In genomic region chr14:121205459-121205858, GRCm38 (mm10) we compare ENCODE assay signal across 19 mouse cellular contexts.
DNase-seq lines count a peak whose midpoint lies in the region; ATAC-seq and TF ChIP-seq lines count a peak whose summit lies in the region.
"Had no signal": no experiment of that assay in that cellular context is flagged by ENCODE, and none has a peak within 500 bp of the region (broad histone marks: within the 10 kb centered on the region; RNA-seq: fewer than 3 reads in every experiment).

No protein-coding gene starts in this region.

- no peak for DNase-seq in frontal cortex, postnatal 14 days (ENCODE audit: low spot score in 2 of 2)
- DNase-seq in liver, adult 2 months (ENCODE audit: extremely low read depth, low read depth, low spot score) = no peak
- DNase-seq in liver, postnatal 0 days = no peak
- peak; percentile 56 for DNase-seq in NIH3T3 (ENCODE audit: low read depth)
- peak; percentile 74 for DNase-seq in fibroblast of lung, adult 2 months (ENCODE audit: low read depth)
- no peak for DNase-seq in midbrain, postnatal 0 days (ENCODE audit: low spot score)
- DNase-seq: cerebellum, adult 9-10 months; gastrocnemius, postnatal 14 days; heart, postnatal 4 days; kidney, postnatal 10 days; liver; right cerebral cortex, postnatal 25 days; thymus, adult 2 months had no signal

- no peak for TF ChIP-seq CTCF in liver, adult 2 months (IDR thresholded peaks at IDR 0.05; ENCODE audit: low read depth, low read length)
- TF ChIP-seq CTCF in liver, postnatal 0 days (IDR thresholded peaks at IDR 0.05; ENCODE audit: low read depth) = no peak
- TF ChIP-seq CTCF in midbrain, postnatal 0 days (IDR thresholded peaks at IDR 0.05) = no peak

- H3K9me3 ChIP-seq in liver, postnatal 0 days (ENCODE audit: low read length) = no peaks in the 10 kb centered on the region
- no peaks in the 10 kb centered on the region for H3K9me3 ChIP-seq in midbrain, postnatal 0 days (ENCODE audit: low read length)
- H3K9me3 ChIP-seq in midbrain, embryonic 16.5 days (replicated peaks; ENCODE audit: control insufficient read depth, low read length, poor library complexity, severe bottlenecking) = no peaks in the 10 kb centered on the region
- H3K9me3 ChIP-seq: heart, embryonic 15.5 days had no signal

- H3K9ac ChIP-seq in liver, adult 2 months (ENCODE audit: low read depth, low read length) = no peak overlapping the region
- H3K9ac ChIP-seq in liver, postnatal 0 days (replicated peaks) = no peak overlapping the region
- H3K9ac ChIP-seq in midbrain, postnatal 0 days (replicated peaks; ENCODE audit: low read length, poor library complexity, severe bottlenecking) = no peak overlapping the region
- no peak overlapping the region for H3K9ac ChIP-seq in midbrain, embryonic 16.5 days (ENCODE audit: low read depth, low read length)
- H3K9ac ChIP-seq: heart, embryonic 15.5 days had no signal

- H3K4me2 ChIP-seq in liver, postnatal 0 days (ENCODE audit: low read depth, low read length) = no peak overlapping the region
- no peak overlapping the region for H3K4me2 ChIP-seq in midbrain, postnatal 0 days (ENCODE audit: low read depth, low read length, poor library complexity, severe bottlenecking)
- no peak overlapping the region for H3K4me2 ChIP-seq in midbrain, embryonic 16.5 days (ENCODE audit: low read length)
- H3K4me2 ChIP-seq: heart, embryonic 15.5 days had no signal

- TF ChIP-seq EP300 in liver, postnatal 0 days (IDR thresholded peaks at IDR 0.05; ENCODE audit: low read depth) = no peak

- 0 out of 2 replicates have a peak overlapping the region, but pooled peaks have one; percentile 12 for H3K27ac ChIP-seq in liver, adult 2 months (replicated peaks; ENCODE audit: insufficient read depth, low read depth, low read length)
- no peak overlapping the region for H3K27ac ChIP-seq in liver, postnatal 0 days (ENCODE audit: low read depth)
- H3K27ac ChIP-seq in midbrain, postnatal 0 days (ENCODE audit: low read depth, low read length) = no peak overlapping the region
- H3K27ac ChIP-seq in midbrain, embryonic 16.5 days (ENCODE audit: low read length) = no peak overlapping the region
- H3K27ac ChIP-seq: heart, embryonic 15.5 days had no signal

- no peaks in the 10 kb centered on the region for H3K79me2 ChIP-seq in liver, adult 2 months (ENCODE audit: control insufficient read depth, insufficient read depth, low read length)

- peaks cover 4% of the 10 kb centered on the region; the same call in 1 of the 2 replicates for H3K4me1 ChIP-seq in liver, adult 2 months (ENCODE audit: control insufficient read depth, insufficient read depth, low read length)
- no peaks in the 10 kb centered on the region; the same call in 1 of the 2 replicates for H3K4me1 ChIP-seq in liver, postnatal 0 days (ENCODE audit: insufficient read depth)
- H3K4me1 ChIP-seq in midbrain, postnatal 0 days (ENCODE audit: insufficient read depth, low read length) = 0 out of 2 replicates have a peak, but pooled peaks cover under 1% of the 10 kb centered on the region
- peaks cover 7% of the 10 kb centered on the region for H3K4me1 ChIP-seq in midbrain, embryonic 16.5 days (ENCODE audit: control insufficient read depth, insufficient read depth, low read length)

- WGBS in liver, adult 2 months = 41% methylated on average over 3 of the region's 3 CpGs
- 84% methylated on average over 3 of the region's 3 CpGs for WGBS in liver, postnatal 0 days (ENCODE audit: insufficient replicate concordance)
- 77% methylated on average over 3 of the region's 3 CpGs for WGBS in midbrain, postnatal 0 days
- WGBS in midbrain, embryonic 16.5 days = 87% methylated on average over 3 of the region's 3 CpGs

- ATAC-seq in frontal cortex, adult (ENCODE audit: low TSS enrichment) = peak; percentile 38
- ATAC-seq in liver, postnatal 0 days = no peak
- no peak for ATAC-seq in midbrain, postnatal 0 days (ENCODE audit: low FRiP score)
- no peak for ATAC-seq in midbrain, embryonic 16.5 days
- ATAC-seq: CD4-positive, CD25-positive, alpha-beta regulatory T cell, adult 4 months; hindbrain, embryonic 16.5 days; intestine, postnatal 0 days had no signal

- no peak overlapping the region for H3K4me3 ChIP-seq in liver, adult 2 months (ENCODE audit: insufficient read depth, low read depth, low read length)
- no peak overlapping the region for H3K4me3 ChIP-seq in liver, postnatal 0 days (ENCODE audit: low read depth, low read length)
- no peak overlapping the region for H3K4me3 ChIP-seq in midbrain, postnatal 0 days (ENCODE audit: low read depth, low read length)
- no peak overlapping the region for H3K4me3 ChIP-seq in midbrain, embryonic 16.5 days (ENCODE audit: low read depth, low read length)
- H3K4me3 ChIP-seq: heart, embryonic 15.5 days had no signal

- H3K36me3 ChIP-seq in liver, adult 2 months (ENCODE audit: control insufficient read depth, insufficient read depth, low read length) = no peaks in the 10 kb centered on the region
- H3K36me3 ChIP-seq in liver, postnatal 0 days (replicated peaks; ENCODE audit: insufficient read depth, low read length) = no peaks in the 10 kb centered on the region
- H3K36me3 ChIP-seq in midbrain, postnatal 0 days (ENCODE audit: insufficient read depth, low read length) = 0 out of 2 replicates have a peak, but pooled peaks cover 3% of the 10 kb centered on the region
- no peaks in the 10 kb centered on the region for H3K36me3 ChIP-seq in midbrain, embryonic 16.5 days (ENCODE audit: control insufficient read depth, insufficient read depth, low read length)

- no peaks in the 10 kb centered on the region for H3K27me3 ChIP-seq in liver, adult 2 months (ENCODE audit: control insufficient read depth, insufficient read depth, low read length)
- no peaks in the 10 kb centered on the region for H3K27me3 ChIP-seq in liver, postnatal 0 days (ENCODE audit: insufficient read depth, low read length)
- H3K27me3 ChIP-seq in midbrain, postnatal 0 days (ENCODE audit: insufficient read depth, low read length) = no peaks in the 10 kb centered on the region
- no peaks in the 10 kb centered on the region for H3K27me3 ChIP-seq in midbrain, embryonic 16.5 days (ENCODE audit: control insufficient read depth, insufficient read depth, low read depth, low read length)
- H3K27me3 ChIP-seq: heart, embryonic 15.5 days had no signal

- no peak for TF ChIP-seq POLR2A in liver, adult 2 months (IDR thresholded peaks at IDR 0.05; ENCODE audit: extremely low read depth, insufficient read depth, low read length)

Comparison
In these comparisons a context has a peak if more than half of its experiments do, and no peak if none do; other contexts are left out.
1. DNase-seq: peak in NIH3T3 (single experiment) and fibroblast of lung, adult 2 months (single experiment); none in frontal cortex, postnatal 14 days (0 of 2), liver, adult 2 months (single experiment), liver, postnatal 0 days (single experiment) and midbrain, postnatal 0 days (single experiment).